Mouse (Mus musculus): Measurements from ENCODE around the gene Armh3. TPM values are rescaled to one million over a fixed set of nuclear protein-coding genes. Genes with fewer than 3 reads are reported as not detected.

Armh3 gene
- polyA plus RNA-seq, 1 experiment = 11.2 TPM

DNA sequence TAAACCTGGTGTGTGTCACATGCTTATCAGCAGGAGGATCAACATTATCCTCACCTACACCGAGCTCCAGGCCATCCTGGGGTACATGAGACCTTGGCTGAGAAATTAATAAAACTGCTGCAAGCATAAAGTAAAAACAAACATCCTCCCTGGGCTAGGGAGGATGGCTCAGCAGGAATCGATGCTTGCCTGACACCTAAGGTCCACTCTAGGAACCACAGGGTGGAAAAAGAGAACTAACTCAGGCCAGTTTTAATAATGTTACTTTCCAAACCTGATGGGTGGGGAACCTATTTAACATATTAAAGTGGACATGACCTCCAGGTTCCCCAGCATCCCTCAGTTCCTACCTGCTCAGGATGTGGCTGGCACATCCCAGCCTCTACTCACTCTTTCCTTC is 167.6 kb downstream of the Armh3 start:
- Histone ChIP-seq H3K4me1 (replicated peaks; ENCODE audit: control insufficient read depth, insufficient read depth, low read length) (peaks cover 10% of the 10 kb centered on the region), H3K4me3 (ENCODE audit: control insufficient read depth, insufficient read depth, low read length) (no peak overlapping the region), H3K36me3 (ENCODE audit: control insufficient read depth, insufficient read depth, low read length) (no peaks in the 10 kb centered on the region), H3K27ac (ENCODE audit: control insufficient read depth, insufficient read depth, low read length) (no peak overlapping the region), H3K27me3 (ENCODE audit: control insufficient read depth, insufficient read depth, low read length) (no peaks in the 10 kb centered on the region; the same call in 1 of the 2 replicates)
- no peak for DNase-seq
- no peak for TF ChIP-seq CTCF (IDR thresholded peaks at IDR 0.05; ENCODE audit: borderline replicate concordance, control insufficient read depth, extremely low read depth, insufficient read depth, low read length, poor library complexity)
- no peak for TF ChIP-seq POLR2A (IDR thresholded peaks at IDR 0.05; ENCODE audit: control insufficient read depth, extremely low read depth, insufficient read depth, low read length, poor library complexity)
- WGBS = 77% methylated on average over 2 of the region's 2 CpGs

GRCm38 (mm10) chr19:45827736-45828135 is 170.6 kb downstream of the Armh3 start:
- no peak overlapping the region for H3K4me3 ChIP-seq (ENCODE audit: control insufficient read depth, insufficient read depth, low read length)
- WGBS = 97% methylated on average over 3 of the region's 3 CpGs
- H3K4me1 ChIP-seq (replicated peaks; ENCODE audit: control insufficient read depth, insufficient read depth, low read length) = peaks cover 7% of the 10 kb centered on the region
- H3K27ac ChIP-seq (ENCODE audit: control insufficient read depth, insufficient read depth, low read length) = no peak overlapping the region
- no peaks in the 10 kb centered on the region for H3K36me3 ChIP-seq (ENCODE audit: control insufficient read depth, insufficient read depth, low read length)
- no peaks in the 10 kb centered on the region; the same call in 1 of the 2 replicates for H3K27me3 ChIP-seq (ENCODE audit: control insufficient read depth, insufficient read depth, low read length)
- no peak for DNase-seq
- no peak for TF ChIP-seq CTCF (IDR thresholded peaks at IDR 0.05; ENCODE audit: borderline replicate concordance, control insufficient read depth, extremely low read depth, insufficient read depth, low read length, poor library complexity)
- no peak for TF ChIP-seq POLR2A (IDR thresholded peaks at IDR 0.05; ENCODE audit: control insufficient read depth, extremely low read depth, insufficient read depth, low read length, poor library complexity)

- H3K27ac ChIP-seq (ENCODE audit: control insufficient read depth, insufficient read depth, low read length) = no peak overlapping the region
- WGBS = 96% methylated on average over 5 of the region's 5 CpGs
- DNase-seq = no peak
- TF ChIP-seq CTCF (IDR thresholded peaks at IDR 0.05; ENCODE audit: borderline replicate concordance, control insufficient read depth, extremely low read depth, insufficient read depth, low read length, poor library complexity) (no peak), POLR2A (IDR thresholded peaks at IDR 0.05; ENCODE audit: control insufficient read depth, extremely low read depth, insufficient read depth, low read length, poor library complexity) (no peak)
- no peaks in the 10 kb centered on the region; the same call in 1 of the 2 replicates for H3K27me3 ChIP-seq (ENCODE audit: control insufficient read depth, insufficient read depth, low read length)
- no peaks in the 10 kb centered on the region for H3K36me3 ChIP-seq (ENCODE audit: control insufficient read depth, insufficient read depth, low read length)
- peaks cover 2% of the 10 kb centered on the region; the same call in 1 of the 2 replicates for H3K4me1 ChIP-seq (replicated peaks; ENCODE audit: control insufficient read depth, insufficient read depth, low read length)
- no peak overlapping the region for H3K4me3 ChIP-seq (ENCODE audit: control insufficient read depth, insufficient read depth, low read length)
Observed at GRCm38 (mm10) chr19:45827125-45827524, 171.2 kb downstream of the Armh3 start.

GRCm38 (mm10) chr19:45826146-45826545 is 172.1 kb downstream of the Armh3 start:
- no peak for DNase-seq

GRCm38 (mm10) chr19:45821832-45822231 is 176.5 kb downstream of the Armh3 start:
- Histone ChIP-seq H3K36me3 (ENCODE audit: control insufficient read depth, insufficient read depth, low read length) (no peaks in the 10 kb centered on the region), H3K4me1 (replicated peaks; ENCODE audit: control insufficient read depth, insufficient read depth, low read length) (peaks cover 4% of the 10 kb centered on the region; the same call in 1 of the 2 replicates), H3K27me3 (ENCODE audit: control insufficient read depth, insufficient read depth, low read length) (no peaks in the 10 kb centered on the region), H3K27ac (ENCODE audit: control insufficient read depth, insufficient read depth, low read length) (no peak overlapping the region), H3K4me3 (ENCODE audit: control insufficient read depth, insufficient read depth, low read length) (no peak overlapping the region)
- TF ChIP-seq CTCF (IDR thresholded peaks at IDR 0.05; ENCODE audit: borderline replicate concordance, control insufficient read depth, extremely low read depth, insufficient read depth, low read length, poor library complexity) (no peak), POLR2A (IDR thresholded peaks at IDR 0.05; ENCODE audit: control insufficient read depth, extremely low read depth, insufficient read depth, low read length, poor library complexity) (no peak)
- DNase-seq = no peak
- 87% methylated on average over 5 of the region's 5 CpGs for WGBS

More at GRCm38 (mm10) chr19:45826146-45826545, 172.1 kb downstream of the Armh3 start:
- Histone ChIP-seq H3K27ac (ENCODE audit: control insufficient read depth, insufficient read depth, low read length) (no peak overlapping the region), H3K4me1 (replicated peaks; ENCODE audit: control insufficient read depth, insufficient read depth, low read length) (no peaks in the 10 kb centered on the region), H3K36me3 (ENCODE audit: control insufficient read depth, insufficient read depth, low read length) (no peaks in the 10 kb centered on the region), H3K27me3 (ENCODE audit: control insufficient read depth, insufficient read depth, low read length) (no peaks in the 10 kb centered on the region; the same call in 1 of the 2 replicates), H3K4me3 (ENCODE audit: control insufficient read depth, insufficient read depth, low read length) (no peak overlapping the region)
- no peak for TF ChIP-seq CTCF (IDR thresholded peaks at IDR 0.05; ENCODE audit: borderline replicate concordance, control insufficient read depth, extremely low read depth, insufficient read depth, low read length, poor library complexity)
- no peak for TF ChIP-seq POLR2A (IDR thresholded peaks at IDR 0.05; ENCODE audit: control insufficient read depth, extremely low read depth, insufficient read depth, low read length, poor library complexity)
- WGBS = 93% methylated on average over 3 of the region's 3 CpGs

DNA sequence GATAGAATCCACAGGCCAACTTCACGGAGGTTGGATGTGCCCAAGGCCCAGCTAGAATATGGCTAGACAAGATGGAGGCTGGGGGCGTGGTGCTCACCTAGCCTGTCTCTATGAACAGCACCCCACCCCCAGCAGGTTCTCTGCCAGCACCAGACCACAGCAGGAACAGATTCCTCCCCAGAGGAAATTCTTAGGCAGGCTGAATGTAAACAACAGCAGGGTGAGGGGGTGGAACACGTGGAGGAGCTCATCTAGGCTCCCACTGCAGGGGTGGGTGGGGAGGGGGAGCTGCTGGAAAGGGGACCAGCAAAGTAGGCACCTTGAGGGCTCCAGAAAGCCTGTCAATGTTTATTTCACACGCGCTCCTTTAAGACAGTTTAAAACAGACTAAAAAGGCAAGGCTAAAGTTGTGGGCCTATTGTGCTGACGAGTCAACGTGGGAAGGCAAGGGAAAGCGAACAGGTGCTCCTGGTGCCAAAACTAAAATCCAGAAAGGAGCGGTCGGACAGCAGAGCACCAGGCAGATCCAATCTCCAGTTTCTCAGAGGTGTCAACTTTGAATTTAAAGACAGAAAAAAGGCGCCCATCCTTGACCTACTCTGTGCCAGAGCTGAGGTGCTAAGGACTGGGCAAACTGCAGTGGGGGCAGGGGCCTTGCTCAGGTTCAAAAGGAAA is 180.3 kb downstream of the Armh3 start:
- no peak overlapping the region for H3K27ac ChIP-seq (ENCODE audit: control insufficient read depth, insufficient read depth, low read length)
- H3K36me3 ChIP-seq (ENCODE audit: control insufficient read depth, insufficient read depth, low read length) = no peaks in the 10 kb centered on the region
- DNase-seq = no peak
- peaks cover 14% of the 10 kb centered on the region for H3K4me1 ChIP-seq (replicated peaks; ENCODE audit: control insufficient read depth, insufficient read depth, low read length)
- WGBS = 88% methylated on average over 11 of the region's 11 CpGs
- TF ChIP-seq CTCF (IDR thresholded peaks at IDR 0.05; ENCODE audit: borderline replicate concordance, control insufficient read depth, extremely low read depth, insufficient read depth, low read length, poor library complexity) = no peak
- no peak for TF ChIP-seq POLR2A (IDR thresholded peaks at IDR 0.05; ENCODE audit: control insufficient read depth, extremely low read depth, insufficient read depth, low read length, poor library complexity)
- H3K27me3 ChIP-seq (ENCODE audit: control insufficient read depth, insufficient read depth, low read length) = no peaks in the 10 kb centered on the region; the same call in 1 of the 2 replicates
- H3K4me3 ChIP-seq (ENCODE audit: control insufficient read depth, insufficient read depth, low read length) = no peak overlapping the region

All from thymus, adult 2 months (tissue).